Mouse (Mus musculus) midbrain, postnatal 0 days (tissue): ENCODE measurements at regions not wholly inside any gene's neighbourhood (a gene's known extent, or its start where the extent isn't known, plus 50 kb on each side); places are given as distances from the start of the nearest gene placed in this dataset.
A peak's percentile ranks its signal among the peaks of the same experiment; 100 is the strongest.

Experiments used
- ATAC-seq: fragments of 200-750 bp; cut with Nextera tagmentation; 2 replicates; pipeline ENCODE4 v1.8.0; 2017; ENCODE audit warnings: moderate number of reproducible peaks, mild to moderate bottlenecking, moderate TSS enrichment, moderate library complexity; ENCODE audit not compliant: low FRiP score
- DNase-seq: peaks from one replicate; pipeline ENCODE4 v3.0.0-alpha.2; 2015; ENCODE audit warnings: low spot score
- H3K27ac ChIP-seq: fragments of 300-500 bp; sonication (generic); 2 replicates; pipeline ENCODE4 v1.5.1; 2014; ENCODE audit warnings: low read depth, mild to moderate bottlenecking, low read length, mixed read lengths
- H3K27me3 ChIP-seq: fragments of 300-500 bp; sonication (generic); 2 replicates; pipeline ENCODE4 v1.6.1; 2014; ENCODE audit warnings: low read length, control low read depth, mixed read lengths; ENCODE audit not compliant: insufficient read depth
- H3K36me3 ChIP-seq: fragments of 300-500 bp; sonication (generic); 2 replicates; pipeline ENCODE4 v1.6.1; 2014; ENCODE audit warnings: low read length, control low read depth, mixed read lengths; ENCODE audit not compliant: insufficient read depth
- H3K4me1 ChIP-seq: fragments of 300-500 bp; sonication (generic); 2 replicates; pipeline ENCODE4 v1.6.1; 2014; ENCODE audit warnings: mild to moderate bottlenecking, control low read depth, antibody characterized with exemption, low read length, mixed read lengths; ENCODE audit not compliant: insufficient read depth
- H3K4me2 ChIP-seq: fragments of 300-500 bp; sonication (generic); 2 replicates; pipeline ENCODE4 v1.6.1; 2014; ENCODE audit warnings: low read depth, mild to moderate bottlenecking, low read length, mixed read lengths; ENCODE audit not compliant: poor library complexity, severe bottlenecking
- H3K4me3 ChIP-seq: fragments of 300-500 bp; sonication (generic); 2 replicates; pipeline ENCODE4 v1.5.1; 2014; ENCODE audit warnings: low read depth, mild to moderate bottlenecking, low read length, moderate library complexity
- H3K9ac ChIP-seq: fragments of 300-500 bp; sonication (generic); replicated peaks from 2 replicates; pipeline ENCODE4 v1.6.1; 2014; ENCODE audit warnings: mild to moderate bottlenecking, low read length, moderate library complexity, mixed read lengths; ENCODE audit not compliant: poor library complexity, severe bottlenecking
- H3K9me3 ChIP-seq: fragments of 300-500 bp; sonication (generic); 2 replicates; pipeline ENCODE4 v1.6.1; 2016; ENCODE audit warnings: low read length, control low read depth
- CTCF ChIP-seq: IDR thresholded peaks from 2 replicates; pipeline ENCODE4 v1.5.1; 2016; ENCODE audit warnings: antibody characterized with exemption, mild to moderate bottlenecking
- WGBS: fragments of 180-500 bp; shearing (Covaris S2); extraction: QIAGEN DNeasy Blood & Tissue Kit; methylation state at CpG from one replicate; pipeline ENCODE4 v1.1.7; 2014; 5-methylcytosine and 5-hydroxymethylcytosine counted together

DNA sequence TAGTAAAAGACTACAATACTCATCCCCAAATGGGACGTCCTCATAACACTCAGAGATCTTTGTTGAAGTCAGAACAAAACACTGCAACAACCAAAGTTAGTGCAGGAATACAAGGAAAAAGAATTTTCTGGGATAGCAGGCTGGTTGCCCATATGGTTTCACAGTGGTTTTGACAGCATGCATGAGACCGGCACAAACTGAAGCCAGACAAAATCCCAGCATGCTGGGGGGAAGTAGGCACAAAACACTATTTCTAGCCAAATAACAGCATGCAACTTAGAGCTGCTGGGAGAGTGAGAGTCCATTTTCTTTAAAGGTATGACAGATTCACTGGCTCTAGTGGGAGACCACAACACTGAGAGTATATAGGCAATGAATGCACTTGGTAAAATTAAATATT lies 619.1 kb upstream of the Manea start:
- no peak for ATAC-seq
- Histone ChIP-seq H3K27me3 (no peaks in the 10 kb centered on the region), H3K9me3 (no peaks in the 10 kb centered on the region), H3K9ac (no peak overlapping the region), H3K27ac (no peak overlapping the region), H3K36me3 (no peaks in the 10 kb centered on the region), H3K4me1 (no peaks in the 10 kb centered on the region), H3K4me2 (no peak overlapping the region), H3K4me3 (no peak overlapping the region)
- peak; percentile 44 for DNase-seq
- no peak for TF ChIP-seq CTCF
- WGBS = 83% methylated on average over 2 of the region's 2 CpGs

DNA sequence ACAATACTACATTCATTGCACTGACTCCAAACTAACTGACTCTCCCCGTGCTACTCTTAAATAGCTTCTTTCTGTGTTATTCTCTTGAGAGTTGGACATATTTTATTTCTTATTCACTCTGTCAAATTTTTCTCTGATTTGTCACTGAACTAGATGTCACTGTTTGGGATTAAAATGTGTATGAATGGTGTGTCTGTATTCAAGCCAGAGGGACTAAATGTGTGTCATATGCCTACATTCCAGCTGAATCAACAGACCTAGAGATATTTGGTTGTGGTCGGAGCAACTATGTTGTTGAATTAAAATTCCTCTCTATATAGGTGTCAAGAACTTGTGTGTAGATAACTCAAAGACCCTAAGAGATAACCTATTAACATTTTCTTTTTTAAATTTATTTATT lies 618.2 kb upstream of the Manea start:
- Histone ChIP-seq H3K9ac (no peak overlapping the region), H3K4me1 (no peaks in the 10 kb centered on the region), H3K4me2 (no peak overlapping the region), H3K36me3 (no peaks in the 10 kb centered on the region), H3K4me3 (no peak overlapping the region), H3K9me3 (no peaks in the 10 kb centered on the region), H3K27ac (no peak overlapping the region), H3K27me3 (no peaks in the 10 kb centered on the region)
- 87% methylated on average over 2 of the region's 2 CpGs for WGBS
- TF ChIP-seq CTCF = no peak
- ATAC-seq (no peak), DNase-seq (no peak)

DNA sequence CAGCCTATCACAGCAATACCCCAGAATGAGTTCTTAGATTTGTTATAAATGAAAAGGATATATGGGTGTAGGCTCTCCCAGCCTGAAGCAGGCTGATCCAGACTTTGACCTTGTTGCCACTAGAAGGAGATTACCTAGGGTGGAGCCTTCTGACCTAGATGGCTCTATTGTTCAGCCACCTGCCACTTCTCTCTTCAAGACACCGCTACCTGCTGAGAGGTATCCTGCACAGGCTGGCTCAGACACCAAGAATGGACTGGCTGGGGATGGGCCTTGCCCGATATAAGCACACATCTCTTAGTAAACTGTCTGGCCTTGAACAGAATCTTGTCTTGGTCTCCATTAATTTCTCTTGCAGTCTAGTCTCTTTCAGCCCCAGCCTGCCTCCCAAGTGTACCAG lies 597.9 kb upstream of the Manea start:
- WGBS = 90% methylated on average over 2 of the region's 2 CpGs
- Histone ChIP-seq H3K4me1 (no peaks in the 10 kb centered on the region), H3K9me3 (peaks cover 5% of the 10 kb centered on the region; the same call in 1 of the 2 replicates), H3K36me3 (no peaks in the 10 kb centered on the region), H3K9ac (no peak overlapping the region), H3K4me2 (no peak overlapping the region), H3K4me3 (no peak overlapping the region), H3K27ac (no peak overlapping the region), H3K27me3 (0 out of 2 replicates have a peak, but pooled peaks cover 4% of the 10 kb centered on the region)
- no peak for TF ChIP-seq CTCF
- no peak for DNase-seq
- no peak for ATAC-seq

DNA sequence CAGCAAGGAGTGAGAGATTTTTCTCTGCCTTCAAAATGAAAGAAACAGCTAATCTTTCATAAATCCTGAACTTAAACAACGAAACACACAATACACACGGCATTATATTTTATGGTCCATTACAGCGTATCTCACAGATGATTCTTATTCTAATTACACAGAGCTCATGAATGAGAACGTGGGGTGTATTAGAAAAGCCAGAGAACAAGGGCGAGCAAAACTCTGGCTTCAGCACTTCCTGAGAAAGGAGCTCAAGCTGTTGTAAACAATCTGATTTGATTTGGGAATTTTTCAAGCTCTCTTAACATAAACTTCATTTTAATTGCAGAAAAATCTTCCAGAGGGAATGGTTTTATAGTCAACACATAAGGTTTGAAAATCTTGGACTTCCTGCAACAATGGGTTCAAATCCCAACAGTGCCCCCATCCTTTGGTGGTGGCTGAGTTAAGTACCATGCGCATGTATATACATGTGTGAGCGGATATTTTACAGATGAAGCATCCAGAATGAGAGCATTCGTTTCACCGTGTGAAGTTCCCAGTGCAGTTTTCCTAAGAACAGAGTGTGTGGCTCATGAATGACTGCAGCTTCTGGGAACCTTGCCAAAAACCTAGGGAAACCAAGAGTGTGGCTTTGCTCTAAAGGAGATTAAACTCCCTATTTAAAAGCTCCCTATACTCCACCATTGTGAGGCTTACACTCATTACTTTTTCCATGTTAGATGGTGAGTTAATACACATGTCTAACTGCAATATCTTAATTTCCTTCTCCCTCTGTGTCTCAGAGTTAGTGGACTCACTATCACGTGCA lies 587.5 kb upstream of the Manea start:
- H3K4me3 ChIP-seq = no peak overlapping the region
- H3K9me3 ChIP-seq = no peaks in the 10 kb centered on the region
- no peaks in the 10 kb centered on the region for H3K36me3 ChIP-seq
- TF ChIP-seq CTCF = no peak
- no peak overlapping the region for H3K4me2 ChIP-seq
- H3K27me3 ChIP-seq = 0 out of 2 replicates have a peak, but pooled peaks cover 4% of the 10 kb centered on the region
- H3K27ac ChIP-seq = no peak overlapping the region
- ATAC-seq (peak; percentile 38; the same call in 1 of the 2 replicates), DNase-seq (peak; percentile 93)
- WGBS = 26% methylated on average over 10 of the region's 10 CpGs
- no peaks in the 10 kb centered on the region for H3K4me1 ChIP-seq
- H3K9ac ChIP-seq = no peak overlapping the region

DNA sequence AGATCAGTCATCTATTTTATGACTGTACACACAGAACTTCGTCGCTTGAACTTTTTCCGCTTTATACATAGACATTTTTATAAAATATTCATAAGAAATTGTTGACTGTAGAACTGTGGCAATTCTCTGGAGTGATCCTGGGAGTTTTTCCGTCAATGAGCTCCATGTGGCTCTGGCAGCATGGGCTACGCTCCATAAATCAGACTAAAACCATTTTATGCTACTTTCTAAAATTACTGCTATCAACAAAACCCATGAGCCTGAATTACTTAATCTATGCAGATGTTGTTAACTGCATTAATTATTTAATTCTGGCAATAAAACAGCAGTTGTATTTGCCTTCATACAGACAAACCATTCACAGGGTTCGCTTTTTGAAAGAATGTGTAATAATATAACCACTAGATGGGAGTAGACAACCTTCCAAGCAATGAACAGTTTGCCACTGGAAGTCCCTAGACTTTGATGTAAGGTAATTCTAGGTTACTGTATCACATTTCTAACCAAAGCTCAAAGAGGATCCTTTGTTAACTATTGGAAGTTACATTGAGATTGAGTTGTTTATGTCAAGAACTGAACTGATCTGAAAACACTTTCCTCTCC lies 583.3 kb upstream of the Manea start:
- no peak overlapping the region for H3K9ac ChIP-seq
- no peaks in the 10 kb centered on the region for H3K9me3 ChIP-seq
- no peaks in the 10 kb centered on the region for H3K4me1 ChIP-seq
- no peak overlapping the region for H3K27ac ChIP-seq
- H3K27me3 ChIP-seq = peaks cover 3% of the 10 kb centered on the region; the same call in 1 of the 2 replicates
- DNase-seq = peak; percentile 86
- peak; percentile 90 for TF ChIP-seq CTCF
- ATAC-seq = 0 out of 2 replicates have a peak, but pooled peaks have one; percentile 77
- H3K4me2 ChIP-seq = no peak overlapping the region
- no peak overlapping the region for H3K4me3 ChIP-seq
- WGBS = 40% methylated on average over 6 of the region's 6 CpGs
- H3K36me3 ChIP-seq = no peaks in the 10 kb centered on the region

DNA sequence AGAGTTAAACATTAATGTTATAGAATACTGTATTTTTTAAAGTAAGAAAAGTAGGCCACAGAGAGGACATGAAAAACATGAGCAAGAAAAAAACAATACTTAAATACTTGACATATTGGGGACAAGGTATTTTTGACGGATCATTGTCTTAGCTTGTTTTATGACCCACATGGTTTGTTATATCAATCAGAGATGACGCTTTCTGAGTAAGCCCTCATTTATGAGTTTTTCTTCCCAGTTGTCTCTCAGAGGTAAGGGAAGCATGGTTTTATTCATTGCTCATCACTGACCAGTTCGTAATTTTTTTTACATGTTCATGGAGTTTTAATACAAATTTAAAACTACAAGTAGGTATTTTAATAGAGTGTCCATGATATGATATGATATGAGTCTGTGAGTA lies 579.4 kb upstream of the Manea start:
- Histone ChIP-seq H3K4me3 (no peak overlapping the region), H3K4me2 (no peak overlapping the region), H3K36me3 (no peaks in the 10 kb centered on the region), H3K27ac (no peak overlapping the region), H3K27me3 (peaks cover 3% of the 10 kb centered on the region; the same call in 1 of the 2 replicates), H3K9me3 (no peaks in the 10 kb centered on the region), H3K4me1 (no peaks in the 10 kb centered on the region), H3K9ac (no peak overlapping the region)
- ATAC-seq (no peak), DNase-seq (no peak)
- no peak for TF ChIP-seq CTCF
- 91% methylated on average over 3 of the region's 3 CpGs for WGBS
